Mouse (Mus musculus) midbrain, embryonic 14.5 days (tissue): Measurements from ENCODE around the gene Ube2q2. TPM values are rescaled to one million over a fixed set of nuclear protein-coding genes. Genes with fewer than 3 reads are reported as not detected.

ENCODE experiments used
- ATAC-seq: fragments of 200-750 bp; cut with Nextera tagmentation; 2 replicates; pipeline ENCODE4 v1.8.0; 2017; ENCODE audit warnings: moderate number of reproducible peaks, moderate library complexity; ENCODE audit not compliant: low FRiP score, low TSS enrichment
- DNase-seq: peaks from one replicate; pipeline ENCODE4 v3.0.0-alpha.2; 2015
- H3K27ac ChIP-seq: fragments of 300-500 bp; sonication (generic); replicated peaks from 2 replicates; pipeline ENCODE4 v1.5.1; 2014; ENCODE audit warnings: mild to moderate bottlenecking, low read depth, low read length, moderate library complexity
- H3K27me3 ChIP-seq: fragments of 300-500 bp; sonication (generic); 2 replicates; pipeline ENCODE4 v1.6.1; 2014; ENCODE audit warnings: low read length, control low read depth, mixed read lengths; ENCODE audit not compliant: control insufficient read depth, insufficient read depth
- H3K36me3 ChIP-seq: fragments of 300-500 bp; sonication (generic); 2 replicates; pipeline ENCODE4 v1.6.1; 2014; ENCODE audit warnings: low read length, control low read depth; ENCODE audit not compliant: control insufficient read depth, insufficient read depth
- H3K4me1 ChIP-seq: fragments of 300-500 bp; sonication (generic); 2 replicates; pipeline ENCODE4 v1.6.1; 2014; ENCODE audit warnings: mild to moderate bottlenecking, antibody characterized with exemption, low read length, control low read depth; ENCODE audit not compliant: control insufficient read depth, insufficient read depth
- H3K4me2 ChIP-seq: fragments of 300-500 bp; sonication (generic); 2 replicates; pipeline ENCODE4 v1.6.1; 2014; ENCODE audit warnings: mild to moderate bottlenecking, low read length, moderate library complexity
- H3K4me3 ChIP-seq: fragments of 300-500 bp; sonication (generic); replicated peaks from 2 replicates; pipeline ENCODE4 v1.5.1; 2014; ENCODE audit warnings: low read depth, low read length
- H3K9ac ChIP-seq: fragments of 300-500 bp; sonication (generic); replicated peaks from 2 replicates; pipeline ENCODE4 v1.6.1; 2014; ENCODE audit warnings: mild to moderate bottlenecking, low read length, moderate library complexity
- H3K9me3 ChIP-seq: fragments of 300-500 bp; sonication (generic); 2 replicates; pipeline ENCODE4 v1.6.1; 2016; ENCODE audit warnings: low read length, control low read depth, mixed read lengths; ENCODE audit not compliant: control insufficient read depth
- WGBS: fragments of 180-500 bp; shearing (Covaris S2); extraction: QIAGEN DNeasy Blood & Tissue Kit; methylation state at CpG from one replicate; pipeline ENCODE4 v1.1.7; 2014; 5-methylcytosine and 5-hydroxymethylcytosine counted together
- polyA plus RNA-seq: library from polyadenylated mRNA; unstranded; fragments of >200 nt; fragmentation: Nextera tagmentation; extraction: Ambion mirVana; gene quantifications from 2 replicates; pipeline ENCODE4 v1.2.1, GENCODE M21; 2014

Ube2q2 gene
- polyA plus RNA-seq, 1 experiment from 2014 or later, result 47.1 TPM

GRCm38 (mm10) chr9:55122586-55122985, 26.1 kb upstream of the Ube2q2 start:
- H3K36me3 ChIP-seq, result no peaks in the 10 kb centered on the region
- H3K9ac ChIP-seq, result no peak overlapping the region
- WGBS, result 78% methylated on average over 3 of the region's 3 CpGs
- no peaks in the 10 kb centered on the region for H3K4me1 ChIP-seq
- H3K4me3 ChIP-seq, result no peak overlapping the region
- H3K9me3 ChIP-seq, result no peaks in the 10 kb centered on the region
- DNase-seq, result no peak
- no peak for ATAC-seq
- H3K4me2 ChIP-seq, result no peak overlapping the region
- no peaks in the 10 kb centered on the region for H3K27me3 ChIP-seq
- no peak overlapping the region for H3K27ac ChIP-seq

- Histone ChIP-seq H3K27me3 (no peaks in the 10 kb centered on the region), H3K36me3 (no peaks in the 10 kb centered on the region), H3K9ac (no peak overlapping the region), H3K27ac (no peak overlapping the region), H3K4me2 (no peak overlapping the region), H3K4me3 (no peak overlapping the region), H3K4me1 (no peaks in the 10 kb centered on the region), H3K9me3 (no peaks in the 10 kb centered on the region)
- no peak for ATAC-seq
- WGBS, result 94% methylated on average over 7 of the region's 7 CpGs
- no peak for DNase-seq
Measured at GRCm38 (mm10) chr9:55125735-55126134, 22.9 kb upstream of the Ube2q2 start.

- H3K4me1 ChIP-seq, result no peaks in the 10 kb centered on the region
- DNase-seq, result no peak
- H3K4me3 ChIP-seq, result no peak overlapping the region
- no peaks in the 10 kb centered on the region for H3K9me3 ChIP-seq
- no peak overlapping the region for H3K9ac ChIP-seq
- no peak for ATAC-seq
- no peaks in the 10 kb centered on the region for H3K36me3 ChIP-seq
- no peak overlapping the region for H3K4me2 ChIP-seq
- 84% methylated on average over 1 of the region's 1 CpGs for WGBS
- H3K27ac ChIP-seq, result no peak overlapping the region
- no peaks in the 10 kb centered on the region for H3K27me3 ChIP-seq
Measured at GRCm38 (mm10) chr9:55126295-55126694, 22.4 kb upstream of the Ube2q2 start.

GRCm38 (mm10) chr9:55131851-55132250, 16.8 kb upstream of the Ube2q2 start:
- H3K4me2 ChIP-seq, result no peak overlapping the region
- no peaks in the 10 kb centered on the region for H3K27me3 ChIP-seq
- H3K4me3 ChIP-seq, result no peak overlapping the region
- H3K36me3 ChIP-seq, result no peaks in the 10 kb centered on the region
- no peaks in the 10 kb centered on the region for H3K9me3 ChIP-seq
- no peak overlapping the region for H3K27ac ChIP-seq
- DNase-seq, result no peak
- ATAC-seq, result no peak
- H3K4me1 ChIP-seq, result no peaks in the 10 kb centered on the region
- H3K9ac ChIP-seq, result no peak overlapping the region

- Histone ChIP-seq H3K27ac (no peak overlapping the region), H3K9ac (no peak overlapping the region), H3K4me3 (no peak overlapping the region), H3K4me1 (no peaks in the 10 kb centered on the region), H3K27me3 (no peaks in the 10 kb centered on the region), H3K9me3 (no peaks in the 10 kb centered on the region), H3K4me2 (no peak overlapping the region), H3K36me3 (no peaks in the 10 kb centered on the region)
- 51% methylated on average over 5 of the region's 5 CpGs for WGBS
- ATAC-seq, result no peak
- DNase-seq, result no peak
Measured at GRCm38 (mm10) chr9:55136576-55136975, 12.1 kb upstream of the Ube2q2 start.

- ATAC-seq (no peak), DNase-seq (no peak)
- no peak overlapping the region for H3K9ac ChIP-seq
- H3K36me3 ChIP-seq, result no peaks in the 10 kb centered on the region
- no peaks in the 10 kb centered on the region for H3K27me3 ChIP-seq
- H3K27ac ChIP-seq, result no peak overlapping the region
- no peak overlapping the region for H3K4me2 ChIP-seq
- H3K4me3 ChIP-seq, result no peak overlapping the region
- 87% methylated on average over 4 of the region's 4 CpGs for WGBS
- H3K4me1 ChIP-seq, result no peaks in the 10 kb centered on the region
- H3K9me3 ChIP-seq, result no peaks in the 10 kb centered on the region
Measured at GRCm38 (mm10) chr9:55137112-55137511, 11.5 kb upstream of the Ube2q2 start.

GRCm38 (mm10) chr9:55139958-55140357, 8.7 kb upstream of the Ube2q2 start:
- ATAC-seq (no peak), DNase-seq (peak; percentile 19)
- H3K27ac ChIP-seq, result no peak overlapping the region
- no peaks in the 10 kb centered on the region for H3K36me3 ChIP-seq
- 79% methylated on average over 5 of the region's 5 CpGs for WGBS
- H3K27me3 ChIP-seq, result no peaks in the 10 kb centered on the region; the same call in 1 of the 2 replicates
- no peaks in the 10 kb centered on the region for H3K4me1 ChIP-seq
- no peak overlapping the region for H3K9ac ChIP-seq
- no peaks in the 10 kb centered on the region for H3K9me3 ChIP-seq
- no peak overlapping the region for H3K4me3 ChIP-seq
- no peak overlapping the region for H3K4me2 ChIP-seq

- H3K4me3 ChIP-seq, result peak overlapping the region; percentile 89
- H3K9me3 ChIP-seq, result no peaks in the 10 kb centered on the region
- under 1% methylated on average over 92 of the region's 93 CpGs for WGBS
- H3K27ac ChIP-seq, result peak overlapping the region; percentile 85
- peaks cover 18% of the 10 kb centered on the region for H3K4me1 ChIP-seq
- H3K4me2 ChIP-seq, result peak overlapping the region; percentile 82
- no peaks in the 10 kb centered on the region for H3K27me3 ChIP-seq
- DNase-seq, result peak; percentile 78
- H3K9ac ChIP-seq, result peak overlapping the region; percentile 88
- peak; percentile 74 for ATAC-seq
- H3K36me3 ChIP-seq, result no peaks in the 10 kb centered on the region
Measured at GRCm38 (mm10) chr9:55149499-55150278, 1.0 kb downstream of the Ube2q2 start.

- WGBS, result 3% methylated on average over 13 of the region's 13 CpGs
- DNase-seq (no peak), ATAC-seq (no peak)
- Histone ChIP-seq H3K4me1 (peaks cover 18% of the 10 kb centered on the region), H3K27me3 (no peaks in the 10 kb centered on the region), H3K4me3 (peak overlapping the region; percentile 89), H3K9ac (peak overlapping the region; percentile 88), H3K27ac (peak overlapping the region; percentile 85; the same call in 1 of the 2 replicates), H3K9me3 (no peaks in the 10 kb centered on the region), H3K4me2 (peak overlapping the region; percentile 82), H3K36me3 (no peaks in the 10 kb centered on the region)
Measured at GRCm38 (mm10) chr9:55150279-55150726, 1.6 kb downstream of the Ube2q2 start.
